In genomic region chr10:79096706-79097105, GRCm38 (mm10) we compare ENCODE assay signal across 8 mouse cellular contexts. TPM values are rescaled to one million over a fixed set of nuclear protein-coding genes. Genes with fewer than 3 reads are reported as not detected.
DNase-seq lines count a peak whose midpoint lies in the region; ATAC-seq and TF ChIP-seq lines count a peak whose summit lies in the region.

No protein-coding gene starts in this region.

- 2% methylated on average over 2 of the region's 2 CpGs for WGBS in thymus, adult 2 months
- 7% methylated on average over 2 of the region's 2 CpGs for WGBS in limb, embryonic 13.5 days
- WGBS in stomach, postnatal 0 days: 3% methylated on average over 2 of the region's 2 CpGs

- no peak for ATAC-seq in limb, embryonic 13.5 days (ENCODE audit: low FRiP score, low read depth)
- no peak for ATAC-seq in stomach, postnatal 0 days (ENCODE audit: low FRiP score, low TSS enrichment)

- TF ChIP-seq POLR2A in thymus, adult 2 months (IDR thresholded peaks at IDR 0.05; ENCODE audit: control insufficient read depth, extremely low read depth, insufficient read depth, low read length, poor library complexity): no peak

- peak overlapping the region; percentile 65 for H3K4me3 ChIP-seq in thymus, adult 2 months (ENCODE audit: control insufficient read depth, insufficient read depth, low read length)
- H3K4me3 ChIP-seq in limb, embryonic 13.5 days: peak overlapping the region; percentile 77
- peak overlapping the region; percentile 89 for H3K4me3 ChIP-seq in stomach, postnatal 0 days (ENCODE audit: low read depth, low read length)

- TF ChIP-seq EP300 in stomach, postnatal 0 days (optimal IDR thresholded peaks at IDR 0.05): no peak

- H3K36me3 ChIP-seq in thymus, adult 2 months (ENCODE audit: control insufficient read depth, insufficient read depth, low read length): peaks cover 9% of the 10 kb centered on the region
- H3K36me3 ChIP-seq in limb, embryonic 13.5 days: peaks cover 28% of the 10 kb centered on the region
- peaks cover 5% of the 10 kb centered on the region for H3K36me3 ChIP-seq in stomach, postnatal 0 days (ENCODE audit: control insufficient read depth, insufficient read depth, low read length)

- H3K9me3 ChIP-seq in limb, embryonic 13.5 days: no peaks in the 10 kb centered on the region
- no peaks in the 10 kb centered on the region for H3K9me3 ChIP-seq in stomach, postnatal 0 days (ENCODE audit: control insufficient read depth, low read length)

- no peak for TF ChIP-seq CTCF in thymus, adult 2 months (IDR thresholded peaks at IDR 0.05; ENCODE audit: borderline replicate concordance, control insufficient read depth, extremely low read depth, insufficient read depth, low read length, poor library complexity)
- no peak for TF ChIP-seq CTCF in stomach, postnatal 0 days (IDR thresholded peaks at IDR 0.05; ENCODE audit: low read depth)

- no peak overlapping the region for H3K27ac ChIP-seq in thymus, adult 2 months (ENCODE audit: control insufficient read depth, insufficient read depth, low read length)
- H3K27ac ChIP-seq in limb, embryonic 13.5 days: peak overlapping the region; percentile 95; the same call in 1 of the 2 replicates
- peak overlapping the region; percentile 98 for H3K27ac ChIP-seq in stomach, postnatal 0 days (replicated peaks)

- peak overlapping the region; percentile 82 for H3K4me2 ChIP-seq in limb, embryonic 13.5 days (replicated peaks)
- peak overlapping the region; percentile 62 for H3K4me2 ChIP-seq in stomach, postnatal 0 days (replicated peaks; ENCODE audit: low read depth)

- H3K9ac ChIP-seq in limb, embryonic 13.5 days: peak overlapping the region; percentile 94
- H3K9ac ChIP-seq in stomach, postnatal 0 days (ENCODE audit: low read length): peak overlapping the region; percentile 93

- no peaks in the 10 kb centered on the region for H3K4me1 ChIP-seq in thymus, adult 2 months (replicated peaks; ENCODE audit: control insufficient read depth, insufficient read depth, low read length)
- peaks cover 22% of the 10 kb centered on the region for H3K4me1 ChIP-seq in limb, embryonic 13.5 days
- H3K4me1 ChIP-seq in stomach, postnatal 0 days (replicated peaks; ENCODE audit: control insufficient read depth, insufficient read depth): no peaks in the 10 kb centered on the region

- H3K27me3 ChIP-seq in thymus, adult 2 months (ENCODE audit: control insufficient read depth, insufficient read depth, low read length): no peaks in the 10 kb centered on the region
- H3K27me3 ChIP-seq in limb, embryonic 13.5 days: no peaks in the 10 kb centered on the region
- no peaks in the 10 kb centered on the region for H3K27me3 ChIP-seq in stomach, postnatal 0 days (ENCODE audit: control insufficient read depth, insufficient read depth, low read length)

- DNase-seq in adrenal gland, adult 2 months: peak; percentile 6
- no peak for DNase-seq in adrenal gland, adult (ENCODE audit: inconsistent age in 2 of 2, low spot score in 1 of 2)
- no peak for DNase-seq in thymus, adult 2 months
- no peak for DNase-seq in thymus, postnatal 36 days
- no peak for DNase-seq in stomach, postnatal 0 days (ENCODE audit: low spot score)
- DNase-seq in adrenal gland, adult 8-10 months: no peak
- no peak for DNase-seq in spleen, postnatal 10 days (ENCODE audit: low spot score in 2 of 2)

RNA-seq across cellular contexts. Expression of gene 2610008E11Rik, which starts 0.7 kb away (rescaled TPM):
- 10 to 100 TPM; 11.4 to 13.5 TPM for total RNA-seq in adrenal gland, adult 2 months (2021)
- polyA plus RNA-seq in adrenal gland, adult 2 months (2012; rRNA removed): 0.32 and 0.83 TPM in 2 replicates
- polyA plus RNA-seq in thymus, adult 2 months (2012; rRNA removed): 2.0 and 2.5 TPM in 2 replicates
- 45.0 and 45.9 TPM in 2 replicates for polyA plus RNA-seq in limb, embryonic 13.5 days (2015; fragmentation: Nextera tagmentation; extraction: Ambion mirVana)
- 7.3 and 7.7 TPM in 2 replicates for polyA plus RNA-seq in stomach, postnatal 0 days (2015; fragmentation: Nextera tagmentation; extraction: Ambion mirVana)
- total RNA-seq in adrenal gland, adult 8-10 months (2022): 10 to 100 TPM; 14.6 to 25.3 (median 19.8) TPM

RNA-seq across cellular contexts. Expression of gene Vmn2r80, which starts 51.9 kb away (rescaled TPM):
- total RNA-seq in adrenal gland, adult 2 months (2021): not detected
- polyA plus RNA-seq in adrenal gland, adult 2 months (2012; rRNA removed): not detected in 2 replicates
- not detected in 2 replicates for polyA plus RNA-seq in thymus, adult 2 months (2012; rRNA removed)
- polyA plus RNA-seq in limb, embryonic 13.5 days (2015; fragmentation: Nextera tagmentation; extraction: Ambion mirVana): not detected in 2 replicates
- not detected in 2 replicates for polyA plus RNA-seq in stomach, postnatal 0 days (2015; fragmentation: Nextera tagmentation; extraction: Ambion mirVana)
- total RNA-seq in adrenal gland, adult 8-10 months (2022): not detected
